Mouse (Mus musculus) v-Abl transformed pro-B cells (cell line): ENCODE results near the gene Sec61g.

Source experiments
- in situ Hi-C, 2 experiments: fragments of 400-800 bp; cut with MboI; formaldehyde crosslinking; loops; one replicate each; pipeline ENCODE4 v1.15.1; 2025; ENCODE audit not compliant: unreplicated experiment in 2 of 2

The Sec61g gene

GRCm38 (mm10) chr11:16498756-16499680 is 9.3 kb downstream of the Sec61g start:
- in situ Hi-C loops = no loop called here
